Mouse (Mus musculus) small intestine, adult 2 months (tissue): ENCODE results near the gene Zfp983. TPM values are rescaled to one million over a fixed set of nuclear protein-coding genes. Genes with fewer than 3 reads are reported as not detected.
"Not testable (repeated sequence)": the region's sequence is repeated elsewhere in the genome, so short reads cannot be mapped to it uniquely, and the experiment has no call there.

Experiments
- H3K27ac ChIP-seq: fragments of 200-500 bp; 2 replicates; pipeline ENCODE4 v1.5.1; 2012; ENCODE audit warnings: low read depth, low read length, control low read depth, inconsistent platforms; ENCODE audit not compliant: insufficient read depth
- H3K27me3 ChIP-seq: fragments of 200-500 bp; 2 replicates; pipeline ENCODE4 v1.6.1; 2012; ENCODE audit warnings: mild to moderate bottlenecking, moderate library complexity, low read length, inconsistent platforms; ENCODE audit not compliant: control insufficient read depth, insufficient read depth
- H3K36me3 ChIP-seq: fragments of 200-500 bp; 2 replicates; pipeline ENCODE4 v1.6.1; 2012; ENCODE audit warnings: mild to moderate bottlenecking, low read length, control low read depth, inconsistent platforms; ENCODE audit not compliant: control insufficient read depth, insufficient read depth
- H3K4me1 ChIP-seq: fragments of 200-500 bp; 2 replicates; pipeline ENCODE4 v1.6.1; 2012; ENCODE audit warnings: low read length, inconsistent platforms, mixed read lengths; ENCODE audit not compliant: control insufficient read depth, insufficient read depth, insufficient read length
- H3K4me3 ChIP-seq: fragments of 200-500 bp; 2 replicates; pipeline ENCODE4 v1.5.1; 2012; ENCODE audit warnings: low read depth, mild to moderate bottlenecking, control low read depth, inconsistent platforms, low read length, moderate library complexity
- CTCF ChIP-seq: fragments of 200-500 bp; IDR thresholded peaks from 2 replicates; pipeline ENCODE4 v1.5.1; 2012; ENCODE audit warnings: low read depth, mild to moderate bottlenecking, control low read depth, inconsistent platforms, low read length, moderate library complexity, mixed read lengths; ENCODE audit not compliant: insufficient replicate concordance, insufficient read length; ENCODE audit errors: extremely low read depth
- POLR2A ChIP-seq: fragments of 200-500 bp; IDR thresholded peaks from 2 replicates; pipeline ENCODE4 v1.6.1; 2012; ENCODE audit warnings: low read depth, mild to moderate bottlenecking, control low read depth, inconsistent platforms, low read length, moderate library complexity
- WGBS: fragments of 180-500 bp; shearing (Covaris S2); methylation state at CpG from one replicate; pipeline ENCODE4 v1.1.7; 2018; 5-methylcytosine and 5-hydroxymethylcytosine counted together
- polyA plus RNA-seq: library from polyadenylated mRNA; depleted of rRNA; stranded (reverse); fragments of >200 nt; gene quantifications from 2 replicates; pipeline ENCODE4 v1.2.3, GENCODE M21; 2012; rRNA removed

Gene Zfp983
- 0.11 and 0.28 TPM in 2 replicates for polyA plus RNA-seq

- Histone ChIP-seq H3K4me3 (peak within 1 kb of the TSS; percentile 84), H3K27ac (peak within 1 kb of the TSS; percentile 79)
- not testable (repeated sequence) for H3K36me3 ChIP-seq, H3K4me1 ChIP-seq, H3K27me3 ChIP-seq
- WGBS = under 1% methylated on average over 17 of the region's 17 CpGs
Observed at GRCm38 (mm10) chr17:21650364-21650907, at the start of gene Zfp983. TSS of gene Zfp983 (plus strand) at chr17:21650624.

DNA sequence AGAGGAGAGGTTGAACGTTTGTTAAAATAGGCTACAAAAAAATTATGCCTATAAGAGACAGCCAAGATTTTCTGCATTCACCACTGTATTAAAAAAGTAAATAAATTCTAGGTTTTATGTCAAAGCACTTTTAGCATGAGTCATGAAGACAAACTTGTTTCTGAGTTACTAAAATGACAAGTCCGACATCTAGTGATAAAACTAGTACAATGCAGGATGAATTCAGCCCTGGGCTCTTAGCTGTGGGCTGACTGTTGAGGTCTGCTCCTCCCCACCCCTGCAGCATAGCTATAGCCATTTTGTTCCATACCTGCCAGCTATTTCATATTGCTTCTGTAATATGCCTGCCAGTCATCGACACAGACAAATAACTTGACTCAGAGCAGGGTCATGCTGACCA is 34.1 kb upstream of the Zfp983 start:
- TF ChIP-seq CTCF = no peak
- no peak for TF ChIP-seq POLR2A
- no peaks in the 10 kb centered on the region for H3K27me3 ChIP-seq
- 73% methylated on average over 3 of the region's 3 CpGs for WGBS
- H3K4me3 ChIP-seq = no peak overlapping the region
- H3K36me3 ChIP-seq = no peaks in the 10 kb centered on the region
- no peak overlapping the region for H3K27ac ChIP-seq
- H3K4me1 ChIP-seq = no peaks in the 10 kb centered on the region

DNA sequence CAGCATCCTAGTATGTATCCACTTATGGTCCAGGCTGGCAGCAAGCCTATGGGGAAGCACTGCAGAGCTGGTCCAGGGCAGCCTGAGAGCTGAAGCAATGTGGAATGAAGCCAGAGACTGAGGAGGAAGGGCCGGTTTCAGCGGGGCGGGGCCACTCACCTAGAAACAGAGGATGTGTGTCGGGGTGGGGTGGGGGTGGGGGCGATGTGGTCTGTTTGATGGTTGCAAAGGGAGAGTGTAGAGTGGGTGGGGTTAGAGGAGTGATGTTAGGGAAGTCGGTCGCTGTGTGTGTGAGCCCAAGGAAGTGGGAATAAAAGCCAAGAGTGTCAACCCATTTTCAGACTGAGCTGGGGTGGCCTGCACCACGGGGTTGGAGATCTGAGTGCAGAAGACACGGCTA is 33.1 kb upstream of the Zfp983 start:
- Histone ChIP-seq H3K27ac (no peak overlapping the region), H3K27me3 (no peaks in the 10 kb centered on the region), H3K36me3 (no peaks in the 10 kb centered on the region), H3K4me3 (no peak overlapping the region), H3K4me1 (no peaks in the 10 kb centered on the region)
- TF ChIP-seq CTCF = no peak
- TF ChIP-seq POLR2A = no peak
- 13% methylated on average over 9 of the region's 9 CpGs for WGBS

- whole genome bisulfite sequencing = no CpG with 5 or more reads among the region's 3 CpGs
- TF ChIP-seq POLR2A (no peak), CTCF (no peak)
- Histone ChIP-seq H3K27ac (no peak overlapping the region), H3K27me3 (no peaks in the 10 kb centered on the region), H3K4me3 (no peak overlapping the region), H3K36me3 (no peaks in the 10 kb centered on the region), H3K4me1 (no peaks in the 10 kb centered on the region)
Observed at GRCm38 (mm10) chr17:21623647-21624046, 26.8 kb upstream of the Zfp983 start.

GRCm38 (mm10) chr17:21635758-21636157 is 14.7 kb upstream of the Zfp983 start:
- H3K4me3 ChIP-seq, H3K27me3 ChIP-seq, H3K27ac ChIP-seq, H3K36me3 ChIP-seq, H3K4me1 ChIP-seq: not testable (repeated sequence)
- 31% methylated on average over 4 of the region's 4 CpGs for WGBS

GRCm38 (mm10) chr17:21648791-21649190 is 1.6 kb upstream of the Zfp983 start:
- WGBS = 70% methylated on average over 3 of the region's 3 CpGs
- no peak for TF ChIP-seq POLR2A
- TF ChIP-seq CTCF = no peak
- H3K4me3 ChIP-seq = no peak overlapping the region

DNA sequence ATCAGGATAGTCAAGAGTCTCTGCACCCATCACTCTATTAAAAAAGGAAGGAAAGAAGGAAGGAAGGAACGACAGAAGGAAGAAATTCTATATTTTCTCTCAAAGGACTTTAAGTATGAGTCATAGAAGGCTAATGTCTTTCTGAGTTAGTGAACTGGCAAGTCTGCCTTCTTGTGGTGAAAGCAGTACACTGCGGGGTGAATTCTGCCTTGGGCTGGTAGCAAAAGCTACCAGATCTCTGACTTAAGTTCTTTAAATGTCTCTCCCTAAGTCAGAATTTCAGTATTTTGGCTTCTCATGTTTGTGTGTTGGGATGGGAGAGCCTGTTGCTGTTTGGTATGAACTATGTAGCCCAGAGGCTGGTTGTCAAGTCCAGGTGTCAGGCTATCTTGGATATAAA is 488 bp upstream of the Zfp983 start:
- WGBS = 12% methylated on average over 2 of the region's 2 CpGs
- no peaks in the 10 kb centered on the region for H3K27me3 ChIP-seq
- no peaks in the 10 kb centered on the region; the same call in 1 of the 2 replicates for H3K36me3 ChIP-seq
- H3K4me3 ChIP-seq = peak overlapping the region; percentile 84; the same call in 1 of the 2 replicates
- H3K4me1 ChIP-seq = no peaks in the 10 kb centered on the region
- peak overlapping the region; percentile 66 for H3K27ac ChIP-seq
- no peak for TF ChIP-seq POLR2A
- no peak for TF ChIP-seq CTCF

More at GRCm38 (mm10) chr17:21648791-21649190, 1.6 kb upstream of the Zfp983 start:
- H3K4me1 ChIP-seq = no peaks in the 10 kb centered on the region
- no peak overlapping the region for H3K27ac ChIP-seq
- H3K27me3 ChIP-seq = no peaks in the 10 kb centered on the region
- H3K36me3 ChIP-seq = no peaks in the 10 kb centered on the region; the same call in 1 of the 2 replicates

DNA sequence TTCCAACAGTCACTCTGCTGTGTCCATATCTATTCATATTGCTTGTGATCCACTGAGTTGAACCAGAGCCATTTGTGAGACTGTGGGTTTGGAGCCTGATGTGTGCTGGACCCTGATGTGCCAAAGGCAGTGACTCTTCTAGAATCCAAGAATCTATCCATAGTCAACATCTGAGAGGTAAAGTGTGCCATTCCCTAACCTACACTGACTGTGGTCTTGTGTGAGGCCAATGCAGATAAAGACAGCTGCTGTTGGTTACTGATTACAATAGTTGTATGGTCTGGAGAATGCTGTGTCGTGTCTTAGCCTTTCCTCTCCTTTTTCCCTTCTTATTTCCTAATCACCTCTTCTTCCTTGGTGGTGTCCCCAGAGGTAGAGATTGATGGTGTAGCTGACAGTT is 28.4 kb downstream of the Zfp983 start:
- not testable (repeated sequence) for H3K4me3 ChIP-seq, H3K27ac ChIP-seq, H3K36me3 ChIP-seq, H3K4me1 ChIP-seq, H3K27me3 ChIP-seq
- WGBS = 5% methylated on average over 1 of the region's 1 CpGs
